Mouse (Mus musculus): ENCODE results near the gene Mgat4c.
A peak's percentile ranks its signal among the peaks of the same experiment; 100 is the strongest.
"Not testable (repeated sequence)": the region's sequence is repeated elsewhere in the genome, so short reads cannot be mapped to it uniquely, and the experiment has no call there.

The Mgat4c gene

GRCm38 (mm10) chr10:102127340-102127739 is 446.1 kb downstream of the Mgat4c start:
- no peak for DNase-seq (ENCODE audit: low spot score in 2 of 2)

GRCm38 (mm10) chr10:102154865-102155264 is 473.6 kb downstream of the Mgat4c start:
- DNase-seq (ENCODE audit: low spot score in 2 of 2), result no peak

DNA sequence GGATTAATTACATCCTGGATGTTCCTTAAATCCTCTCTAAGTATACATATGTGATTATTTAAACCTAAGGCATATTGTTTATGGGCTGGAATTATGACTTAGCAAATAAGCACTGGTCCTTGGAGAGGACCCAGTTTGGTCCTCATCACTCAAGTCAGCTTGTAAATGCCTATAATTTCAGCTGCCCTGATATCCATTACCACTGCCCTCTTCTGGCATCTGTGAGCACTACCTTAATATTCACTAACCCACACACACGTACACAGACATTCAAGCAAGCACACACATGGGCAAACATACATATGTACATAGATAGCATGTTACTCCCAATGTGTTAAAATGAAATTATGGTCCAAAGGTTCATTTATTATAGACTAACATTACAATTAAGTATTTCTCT is 474.6 kb downstream of the Mgat4c start:
- no peak for DNase-seq (ENCODE audit: low spot score in 2 of 2)

DNA sequence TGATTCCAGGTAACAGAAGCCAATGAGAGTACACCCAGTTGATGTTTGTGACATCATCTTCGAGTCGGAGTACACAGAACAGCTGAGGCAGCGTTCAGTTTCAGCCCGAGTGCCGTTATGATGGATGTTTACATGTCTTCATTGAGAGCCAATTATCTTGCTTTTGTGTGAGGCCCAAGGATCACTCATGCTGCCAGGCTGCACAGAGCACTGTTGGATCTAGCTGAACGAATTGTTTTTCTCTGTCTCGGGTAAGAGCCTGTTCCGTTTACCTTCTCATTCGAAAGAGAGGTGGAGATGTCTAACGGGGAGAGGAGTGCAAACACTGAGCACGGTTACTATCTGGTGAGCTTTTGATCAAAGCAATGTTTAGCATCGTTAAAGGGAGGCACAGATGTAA is 477.5 kb downstream of the Mgat4c start:
- DNase-seq (ENCODE audit: low spot score in 2 of 2), result peak in 1 of 2 experiments; percentile 14

GRCm38 (mm10) chr10:102184726-102185125 is 503.4 kb downstream of the Mgat4c start:
- no peak for DNase-seq (ENCODE audit: low spot score in 2 of 2)

DNA sequence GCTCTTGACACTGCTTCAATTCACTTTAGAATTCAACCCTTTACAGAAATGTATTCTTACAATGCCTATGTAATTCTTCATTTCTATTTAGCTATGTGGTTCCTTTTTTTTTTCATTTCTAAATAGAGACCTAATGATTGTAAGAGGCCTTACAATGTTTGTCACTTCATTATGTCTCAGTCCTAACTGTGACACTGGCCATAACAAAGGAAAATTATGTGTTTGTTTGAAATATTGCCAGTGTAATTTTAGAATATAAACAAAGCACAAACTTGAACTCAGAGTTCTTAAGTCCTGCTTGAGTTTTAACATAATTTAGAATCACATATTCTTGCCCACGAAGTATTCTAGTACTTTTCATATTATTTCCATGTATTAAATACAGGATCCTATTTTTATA is 510.4 kb downstream of the Mgat4c start:
- DNase-seq (ENCODE audit: low spot score in 2 of 2), result no peak

GRCm38 (mm10) chr10:102196850-102197249 is 515.6 kb downstream of the Mgat4c start:
- DNase-seq (ENCODE audit: low spot score in 2 of 2), result no peak

GRCm38 (mm10) chr10:102238558-102239211 is 557.4 kb downstream of the Mgat4c start:
- no peak for DNase-seq (ENCODE audit: low spot score in 2 of 2)

DNA sequence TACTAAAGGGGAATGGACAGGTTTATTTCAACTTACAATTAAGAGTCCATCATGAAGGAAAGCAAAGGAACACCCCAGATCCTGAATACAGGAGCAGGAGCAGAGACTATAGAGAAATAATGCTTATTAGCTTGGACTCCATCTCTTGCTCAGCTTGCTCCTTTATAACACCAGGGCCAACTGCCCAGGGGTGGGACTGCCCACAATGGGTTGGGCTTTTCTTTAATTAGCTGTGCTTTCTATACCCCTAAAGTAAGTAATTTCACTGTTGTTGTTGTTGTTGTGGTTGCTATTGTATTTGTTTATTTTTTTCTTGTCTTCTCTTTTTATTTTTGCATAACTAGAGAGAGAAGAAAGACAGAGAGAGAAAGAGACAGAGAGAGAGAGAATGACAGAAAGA is 562.6 kb downstream of the Mgat4c start:
- no peak for DNase-seq (ENCODE audit: low spot score in 2 of 2)

- DNase-seq (ENCODE audit: low spot score in 2 of 2), result no peak
Observed at GRCm38 (mm10) chr10:102244601-102245000, 563.3 kb downstream of the Mgat4c start.

DNA sequence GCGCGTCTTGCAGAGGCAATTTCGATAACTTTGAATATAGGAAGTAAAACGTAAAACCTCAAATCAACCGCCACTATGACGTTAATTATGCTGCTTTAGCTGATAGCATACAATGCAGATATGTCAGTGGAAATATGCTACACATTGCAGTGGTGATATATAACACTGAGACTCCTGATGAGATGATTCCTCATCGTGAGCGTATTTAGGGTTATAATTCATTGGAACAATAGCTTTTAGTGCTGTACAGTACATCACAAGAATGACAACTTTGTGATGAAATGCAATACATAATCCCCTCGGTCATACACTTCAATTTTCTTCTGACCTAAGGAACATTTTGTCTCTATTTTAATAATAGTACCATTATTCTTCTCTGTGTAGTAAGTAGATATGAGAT is 564.0 kb downstream of the Mgat4c start:
- no peak for DNase-seq (ENCODE audit: low spot score in 2 of 2)

GRCm38 (mm10) chr10:102308892-102309479 is 627.7 kb downstream of the Mgat4c start:
- DNase-seq (ENCODE audit: low spot score in 2 of 2), result no peak

DNA sequence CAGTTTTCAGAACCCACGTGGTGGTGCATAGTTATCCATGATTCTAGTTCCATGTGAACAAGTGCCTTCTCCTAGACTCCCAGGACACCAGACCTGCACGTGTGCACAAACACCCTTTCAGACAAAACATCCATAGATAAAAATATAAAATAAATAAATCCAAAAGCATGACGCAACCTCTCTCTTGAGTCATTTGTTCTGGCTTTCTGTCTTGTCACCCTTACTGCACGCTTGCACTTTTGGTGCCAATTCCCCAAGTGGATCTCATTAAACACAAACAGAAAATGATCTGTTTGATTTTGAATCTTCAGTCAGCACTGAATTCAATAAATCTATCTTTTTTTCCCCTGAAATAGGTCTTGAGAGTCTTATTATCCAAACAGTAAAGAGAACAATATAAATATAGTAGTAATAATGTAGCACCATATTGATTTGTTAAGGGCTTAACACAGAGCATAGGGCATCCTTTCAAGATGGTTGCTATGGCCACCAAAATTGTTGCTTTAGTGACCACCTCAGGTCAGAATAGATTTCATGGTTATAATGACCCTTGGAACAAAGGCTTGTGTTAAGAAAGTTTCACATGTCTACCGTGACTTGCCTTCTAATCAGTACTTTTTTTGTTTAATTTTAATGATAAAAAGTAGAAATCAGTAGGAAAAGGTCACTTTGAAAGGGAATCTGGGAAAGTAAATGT is 684.5 kb downstream of the Mgat4c start:
- DNase-seq (ENCODE audit: low spot score in 2 of 2), result no peak

DNA sequence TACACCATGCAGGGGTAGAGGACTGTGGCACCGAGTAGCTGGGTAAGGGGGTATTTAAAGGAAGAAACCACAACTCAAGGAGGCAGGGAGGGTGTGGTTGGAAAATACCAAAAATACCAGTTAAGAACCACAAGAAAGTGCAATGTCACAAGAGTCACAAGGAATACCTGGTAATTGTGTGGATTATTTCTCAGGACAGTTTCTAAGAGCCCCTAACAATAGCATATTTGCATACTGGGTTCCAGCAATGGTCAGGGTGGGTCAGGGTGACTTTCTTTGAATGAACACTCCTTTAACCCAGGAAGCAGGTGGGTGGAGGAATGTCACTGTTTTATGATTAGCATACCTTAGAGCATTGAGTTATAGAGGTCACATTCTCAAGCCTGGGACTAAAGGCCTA is 689.3 kb downstream of the Mgat4c start:
- no peak for DNase-seq (ENCODE audit: low spot score in 2 of 2)

- DNase-seq (ENCODE audit: low spot score in 2 of 2), result no peak
Observed at GRCm38 (mm10) chr10:102372111-102372510, 690.8 kb downstream of the Mgat4c start.

- DNase-seq (ENCODE audit: low spot score in 2 of 2), result no peak
Observed at GRCm38 (mm10) chr10:102374061-102374460, 692.8 kb downstream of the Mgat4c start.

- DNase-seq (ENCODE audit: low spot score in 2 of 2), result no peak
Observed at GRCm38 (mm10) chr10:102377377-102377776, 696.1 kb downstream of the Mgat4c start.

DNA sequence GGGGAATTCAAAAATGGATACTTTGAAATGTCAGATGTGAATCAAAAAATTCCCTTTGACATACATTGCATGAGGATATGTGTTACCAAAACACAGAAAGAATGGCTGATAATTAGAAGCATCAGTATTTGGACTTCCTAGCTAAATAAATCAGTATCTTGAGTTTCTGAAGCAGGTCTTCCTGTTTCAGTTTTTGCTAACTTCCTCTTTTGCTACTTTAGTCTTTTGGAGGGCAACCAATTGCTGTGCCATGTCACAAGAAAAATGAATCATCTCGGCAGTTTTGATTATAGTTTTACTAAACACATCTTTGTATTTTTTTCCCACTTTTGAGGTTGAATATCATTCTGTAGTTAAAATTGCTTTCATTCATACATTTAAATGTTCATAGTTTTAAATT is 707.9 kb downstream of the Mgat4c start:
- DNase-seq (ENCODE audit: low spot score in 2 of 2), result no peak

- no peak for DNase-seq (ENCODE audit: low spot score in 2 of 2)
Observed at GRCm38 (mm10) chr10:102417654-102418272, 736.5 kb downstream of the Mgat4c start.

DNA sequence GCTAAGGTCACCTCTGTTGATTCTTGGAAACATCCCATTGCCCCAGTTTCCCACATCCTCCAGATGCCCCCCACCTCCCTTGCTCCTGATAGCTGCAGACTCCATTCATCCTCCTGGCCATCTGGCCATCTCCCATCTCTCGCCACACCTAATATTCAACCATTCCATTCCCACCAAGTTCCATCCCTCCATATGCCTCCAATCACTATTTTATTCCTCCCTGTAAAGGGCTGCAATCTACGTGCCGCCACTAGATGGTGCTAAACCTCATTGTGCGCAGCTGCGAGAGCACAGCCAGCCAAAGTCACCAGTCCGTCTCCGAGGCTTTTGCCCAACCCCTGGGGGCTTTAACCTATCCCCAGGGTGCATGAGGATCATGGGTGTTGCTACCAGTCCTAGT is 753.8 kb downstream of the Mgat4c start:
- DNase-seq (ENCODE audit: low spot score in 2 of 2), result peak; percentile 11 to 18

DNA sequence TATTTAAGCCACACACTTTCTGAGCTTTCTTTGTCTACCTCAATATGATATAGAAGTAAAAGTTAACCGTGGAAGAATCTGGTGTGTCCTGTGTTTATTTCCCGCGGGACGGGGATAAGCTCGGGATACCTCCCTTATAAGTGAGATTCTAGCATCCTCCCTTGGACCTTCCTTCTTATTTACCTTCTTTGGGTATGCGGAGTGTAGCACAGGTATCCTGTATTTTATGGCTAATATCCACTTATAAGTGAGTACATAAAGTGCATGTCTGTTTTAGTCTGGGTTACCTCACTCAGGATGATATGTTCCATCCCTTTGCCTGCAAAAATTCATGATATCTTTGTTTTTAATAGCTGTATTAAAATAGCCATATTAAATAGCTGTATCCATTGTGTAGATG is 754.2 kb downstream of the Mgat4c start:
- not testable (repeated sequence) for DNase-seq (ENCODE audit: low spot score in 2 of 2)
